Mouse (Mus musculus) lung, adult 2 months (tissue): ENCODE results near the gene Itprip.

Experiments used
- CTCF ChIP-seq: fragments of 200-500 bp; IDR thresholded peaks from 2 replicates; pipeline ENCODE4 v1.5.1; 2011; ENCODE audit warnings: mild to moderate bottlenecking, low read length, control low read depth; ENCODE audit not compliant: insufficient read depth
- POLR2A ChIP-seq: fragments of 200-500 bp; IDR thresholded peaks from 2 replicates; pipeline ENCODE4 v1.6.1; 2011; ENCODE audit warnings: low read depth, mild to moderate bottlenecking, control low read depth, low read length, borderline replicate concordance; ENCODE audit errors: extremely low read depth

DNA sequence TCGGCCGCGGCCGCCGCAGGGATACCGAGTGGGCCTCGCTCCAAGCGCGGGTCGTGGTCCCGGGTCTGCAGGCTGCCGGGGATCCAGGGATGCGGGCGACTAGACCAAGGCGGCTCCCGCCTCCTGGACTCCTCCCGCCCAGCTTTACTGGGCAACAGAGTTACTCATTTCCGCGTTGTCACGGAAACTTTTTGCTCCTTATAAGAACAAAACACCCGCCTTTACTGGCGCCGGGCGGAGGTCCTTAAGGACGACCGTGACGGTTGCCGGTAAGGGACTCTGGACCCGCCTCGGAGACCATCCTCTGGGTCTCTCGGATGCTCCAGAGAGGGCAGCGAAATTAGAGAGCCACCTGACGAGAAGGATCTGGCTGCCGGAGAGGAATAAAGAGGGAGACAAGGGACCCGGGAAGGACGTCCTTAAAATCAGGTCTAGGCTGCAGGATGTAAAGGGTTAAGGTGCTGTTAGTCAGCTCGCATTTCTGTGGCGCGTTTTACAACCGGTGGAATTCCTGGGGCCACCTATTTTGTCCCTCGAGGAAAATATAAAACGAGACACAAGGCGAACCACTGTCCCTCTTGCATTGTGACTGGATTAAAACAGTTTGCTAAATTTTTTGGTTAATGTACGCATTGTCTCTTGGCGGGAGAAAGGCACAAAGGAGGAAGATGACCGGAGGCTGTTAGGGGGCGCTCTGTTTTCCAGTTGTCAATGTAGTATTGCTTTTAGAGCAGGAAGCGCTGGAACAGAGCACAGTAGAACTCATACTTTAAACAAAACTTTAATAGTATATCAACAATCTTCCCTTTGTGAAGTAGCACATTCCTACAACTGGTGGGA is at the start of gene Itprip, which contains the start of gene Cfap43:
- peak; percentile 82; the same call in 1 of the 2 replicates for TF ChIP-seq POLR2A
- TF ChIP-seq CTCF = 0 out of 2 replicates have a peak, but pooled peaks have one; percentile 25
